Mouse (Mus musculus): ENCODE measurements at regions not wholly inside any gene's neighbourhood (a gene's known extent, or its start where the extent isn't known, plus 50 kb on each side); places are given as distances from the start of the nearest gene placed in this dataset.

GRCm38 (mm10) chr10:122544096-122544720, 95.9 kb downstream of the Avpr1a start:
- Histone ChIP-seq H3K4me3 (replicated peaks in 1 of 3; ENCODE audit: low read depth in 2 of 3, low read length in 2 of 3, poor library complexity in 1 of 3) (peak overlapping the region in 2 of 3 experiments; percentile 29 to 50), H3K27ac (ENCODE audit: insufficient read depth, low read depth) (no peak overlapping the region), H3K4me2 (ENCODE audit: insufficient read depth, low read depth, poor library complexity, severe bottlenecking) (peak overlapping the region; percentile 82), H3K9me3 (replicated peaks; ENCODE audit: low read length) (no peaks in the 10 kb centered on the region), H3K36me3 (replicated peaks in 1 of 2; ENCODE audit: control insufficient read depth in 1 of 2, insufficient read depth in 1 of 2, low read length in 1 of 2) (no peaks in the 10 kb centered on the region), H3K79me2 (replicated peaks; ENCODE audit: control insufficient read depth, extremely low read depth, insufficient read depth, poor library complexity, severe bottlenecking) (no peaks in the 10 kb centered on the region), H3K4me1 (ENCODE audit: control insufficient read depth in 1 of 2, insufficient read depth in 2 of 2) (peaks cover 0 to 7% of the 10 kb centered on the region in 2 experiments; a peak in 2 of 4 replicates), H3K27me3 (replicated peaks) (no peaks in the 10 kb centered on the region), H3K9ac (ENCODE audit: insufficient read depth, low read depth) (0 out of 2 replicates have a peak overlapping the region, but pooled peaks have one; percentile 13)
- DNase-seq (ENCODE audit: extremely low read depth): peak; percentile 71
- in situ Hi-C loops (cut with MboI; ENCODE audit: low pct_ligation_motif_present, low pct_unique_long_range_greater_than_20kb, low sequenced_read_pairs) (loop anchor here (25.0 kb wide), 1 partner anchor 857 kb away; no protein-coding TSS in a partner anchor), dilution Hi-C loops (cut with MboI; ENCODE audit: extremely low pct_ligation_motif_present, extremely low pct_unique_long_range_greater_than_20kb, low sequenced_read_pairs) (no loop called here)
- TF ChIP-seq MAFK (IDR thresholded peaks at IDR 0.05; ENCODE audit: insufficient replicate concordance, low read length): no peak
- no peak for TF ChIP-seq ETS1 (conservative IDR thresholded peaks at IDR 0.05; ENCODE audit: low read depth, low read length)
- peak; percentile 26 for TF ChIP-seq SMC3 (IDR thresholded peaks at IDR 0.05; ENCODE audit: low read depth, low read length)
- TF ChIP-seq GABPA (IDR thresholded peaks at IDR 0.05; ENCODE audit: insufficient replicate concordance, low read depth, low read length): no peak
- no peak for TF ChIP-seq JUND (conservative IDR thresholded peaks at IDR 0.05; ENCODE audit: low read depth, low read length)
- TF ChIP-seq TCF12 (IDR thresholded peaks at IDR 0.05; ENCODE audit: low read depth, low read length): no peak
- TF ChIP-seq JUN (IDR thresholded peaks at IDR 0.05; ENCODE audit: insufficient read depth, low read depth, low read length): no peak
- TF ChIP-seq HCFC1 (IDR thresholded peaks at IDR 0.05; ENCODE audit: low read depth, low read length): no peak
- 0 out of 2 replicates have a peak, but pooled peaks have one; percentile 51 for TF ChIP-seq SIN3A (IDR thresholded peaks at IDR 0.05; ENCODE audit: low read length)
- TF ChIP-seq CTCF (conservative IDR thresholded peaks at IDR 0.05 in 1 of 2, IDR thresholded peaks at IDR 0.05 in 1 of 2; ENCODE audit: low read depth in 2 of 2, low read length in 2 of 2): peak; percentile 37 to 72
- no peak for TF ChIP-seq MAZ (IDR thresholded peaks at IDR 0.05; ENCODE audit: low read depth, low read length)
- TF ChIP-seq ZKSCAN1 (IDR thresholded peaks at IDR 0.05; ENCODE audit: borderline replicate concordance, low read depth, low read length): no peak
- no peak for TF ChIP-seq ZMIZ1 (IDR thresholded peaks at IDR 0.05; ENCODE audit: low read depth, low read length)
- no peak for TF ChIP-seq BHLHE40 (IDR thresholded peaks at IDR 0.05; ENCODE audit: low read depth, low read length)
- no peak for TF ChIP-seq NELFE (IDR thresholded peaks at IDR 0.05; ENCODE audit: low read depth, low read length)
- no peak for TF ChIP-seq POLR2AphosphoS2 (IDR thresholded peaks at IDR 0.05; ENCODE audit: low read depth, low read length)
- no peak for TF ChIP-seq TBP (conservative IDR thresholded peaks at IDR 0.05; ENCODE audit: low read depth, low read length)
- no peak for TF ChIP-seq NRF1 (IDR thresholded peaks at IDR 0.05; ENCODE audit: low read depth, low read length)
- no peak for TF ChIP-seq USF2 (conservative IDR thresholded peaks at IDR 0.05; ENCODE audit: low read depth, low read length)
- peak; percentile 16; the same call in 1 of the 2 replicates for TF ChIP-seq RAD21 (IDR thresholded peaks at IDR 0.05; ENCODE audit: low read depth, low read length)
- TF ChIP-seq ZNF384 (IDR thresholded peaks at IDR 0.05; ENCODE audit: low read depth, low read length): peak; percentile 92
- TF ChIP-seq MEF2A (IDR thresholded peaks at IDR 0.05; ENCODE audit: borderline replicate concordance, low read depth, low read length): no peak
- TF ChIP-seq EP300 (IDR thresholded peaks at IDR 0.05; ENCODE audit: low read length): no peak
- no peak for TF ChIP-seq MXI1 (IDR thresholded peaks at IDR 0.05; ENCODE audit: low read depth, low read length)
- TF ChIP-seq KAT2A (IDR thresholded peaks at IDR 0.05; ENCODE audit: insufficient replicate concordance, low read length): no peak
- no peak for TF ChIP-seq USF1 (IDR thresholded peaks at IDR 0.05; ENCODE audit: low read depth, low read length)
- TF ChIP-seq IRF4 (IDR thresholded peaks at IDR 0.05; ENCODE audit: low read depth, low read length): peak; percentile 93
- TF ChIP-seq MYC (IDR thresholded peaks at IDR 0.05; ENCODE audit: low read depth, low read length): no peak
- TF ChIP-seq CHD1 (IDR thresholded peaks at IDR 0.05; ENCODE audit: low read depth, low read length): no peak
- no peak for TF ChIP-seq ELF1 (IDR thresholded peaks at IDR 0.05; ENCODE audit: low read depth, low read length)
- no peak for TF ChIP-seq ZC3H11A (IDR thresholded peaks at IDR 0.05; ENCODE audit: low read depth, low read length)
- TF ChIP-seq CHD2 (IDR thresholded peaks at IDR 0.05; ENCODE audit: low read length): no peak
- TF ChIP-seq PAX5 (IDR thresholded peaks at IDR 0.05; ENCODE audit: low read length): no peak
- no peak for TF ChIP-seq E2F4 (IDR thresholded peaks at IDR 0.05; ENCODE audit: insufficient replicate concordance, low read depth, low read length)
- no peak for TF ChIP-seq POLR2A (IDR thresholded peaks at IDR 0.05; ENCODE audit: low read depth, low read length)
- TF ChIP-seq RCOR1 (conservative IDR thresholded peaks at IDR 0.05; ENCODE audit: low read depth, low read length): no peak
- no peak for TF ChIP-seq MAX (IDR thresholded peaks at IDR 0.05; ENCODE audit: low read length)
- TF ChIP-seq UBTF (IDR thresholded peaks at IDR 0.05; ENCODE audit: low read depth, low read length): no peak
